Mouse (Mus musculus): ENCODE data around the gene Ubash3a. TPM values are rescaled to one million over a fixed set of nuclear protein-coding genes. Genes with fewer than 3 reads are reported as not detected.
"Not testable (repeated sequence)": the region's sequence is repeated elsewhere in the genome, so short reads cannot be mapped to it uniquely, and the experiment has no call there.

Gene Ubash3a
- total RNA-seq, 2 experiments from 2014 or later: 5.0 to 12.2 TPM

DNA sequence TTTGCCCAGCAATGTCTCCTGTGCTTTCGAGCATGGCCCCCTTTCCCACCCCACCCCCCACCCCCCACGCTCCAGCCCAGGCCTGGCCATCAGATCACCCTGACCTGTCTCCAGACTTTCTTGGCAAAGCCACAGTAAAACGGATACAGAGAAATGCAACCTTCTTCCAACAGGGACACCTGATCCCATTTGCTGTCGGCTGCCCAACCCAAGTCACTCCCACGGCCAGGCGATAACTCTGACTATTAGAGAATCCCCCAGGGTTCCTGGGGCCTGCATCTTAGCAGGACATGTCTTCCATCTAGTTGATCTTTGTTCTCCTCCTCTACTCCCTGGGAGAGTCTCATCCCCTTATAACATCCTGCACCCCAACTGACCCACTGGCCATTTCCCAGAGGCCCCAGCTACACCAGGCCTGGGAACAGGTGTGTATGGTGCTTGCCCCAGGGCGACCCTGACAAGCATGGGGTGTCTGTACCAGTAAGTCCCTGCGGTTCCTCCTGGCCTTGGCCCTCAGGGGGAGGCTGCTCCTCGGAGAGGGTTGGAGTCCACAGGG, 50.7 kb downstream of the Ubash3a start:
- no peak for ATAC-seq (replicated peaks; ENCODE audit: low FRiP score, poor library complexity, severe bottlenecking)

DNA sequence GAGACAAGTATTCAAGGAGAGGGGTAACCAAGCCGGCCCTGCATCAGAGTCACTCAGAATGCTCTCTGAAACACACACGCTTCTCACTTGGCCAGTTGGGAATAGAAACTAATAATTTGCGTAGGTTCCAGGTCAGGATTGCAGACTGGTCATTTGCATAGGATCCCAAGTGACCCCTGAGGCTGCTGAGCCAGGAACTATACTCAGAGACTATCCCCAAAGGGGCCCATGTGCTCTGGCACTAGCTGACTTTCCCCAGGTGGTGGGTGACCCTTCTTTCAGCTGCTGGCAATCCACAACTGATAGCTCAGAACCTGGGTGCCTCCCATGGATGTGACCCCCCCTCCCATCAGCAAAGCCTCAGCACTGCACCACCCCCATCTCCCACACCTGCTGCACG, 51.5 kb downstream of the Ubash3a start:
- no peak for ATAC-seq (replicated peaks; ENCODE audit: low FRiP score, poor library complexity, severe bottlenecking)

DNA sequence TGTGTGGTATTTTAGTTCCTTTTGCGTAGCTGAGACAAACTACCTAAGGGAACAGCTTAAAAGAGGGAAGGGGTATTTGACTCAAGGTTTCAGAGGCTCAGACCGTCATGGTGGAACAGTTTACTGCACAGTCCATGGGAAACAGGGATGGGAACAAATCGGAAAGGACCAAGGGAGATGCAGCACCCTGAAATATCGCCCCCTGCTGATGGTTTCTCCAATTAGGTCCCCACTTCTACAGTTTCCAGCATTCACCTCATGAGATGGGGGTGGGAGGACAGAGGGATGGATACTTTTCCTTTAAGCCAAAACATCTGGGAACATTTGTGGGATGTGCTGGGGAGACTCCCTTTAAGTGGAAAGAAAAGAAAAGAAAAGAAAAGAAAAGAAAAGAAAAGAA, 52.2 kb downstream of the Ubash3a start:
- no peak for ATAC-seq (replicated peaks; ENCODE audit: low FRiP score, poor library complexity, severe bottlenecking)

DNA sequence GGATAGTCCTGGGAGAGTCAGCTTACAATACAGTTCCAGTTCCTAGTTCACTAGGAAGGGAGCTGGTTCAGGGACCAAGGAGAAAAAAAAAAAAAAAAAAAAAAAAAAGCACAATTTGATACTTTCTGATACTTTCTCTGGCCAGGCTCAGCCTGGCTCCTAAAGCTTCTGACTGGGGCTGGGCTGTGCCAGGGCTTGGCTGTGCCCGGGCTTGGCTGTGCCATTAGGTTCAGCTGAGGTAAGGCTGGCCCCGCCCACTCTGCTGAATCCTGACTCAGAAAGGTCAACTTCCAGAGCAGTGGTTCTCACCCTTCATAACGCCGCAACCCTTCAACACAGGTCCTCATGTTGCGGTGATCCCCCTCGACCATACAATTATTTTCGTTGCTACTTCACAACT, 52.8 kb downstream of the Ubash3a start:
- no peak for ATAC-seq (replicated peaks; ENCODE audit: low FRiP score, poor library complexity, severe bottlenecking)

DNA sequence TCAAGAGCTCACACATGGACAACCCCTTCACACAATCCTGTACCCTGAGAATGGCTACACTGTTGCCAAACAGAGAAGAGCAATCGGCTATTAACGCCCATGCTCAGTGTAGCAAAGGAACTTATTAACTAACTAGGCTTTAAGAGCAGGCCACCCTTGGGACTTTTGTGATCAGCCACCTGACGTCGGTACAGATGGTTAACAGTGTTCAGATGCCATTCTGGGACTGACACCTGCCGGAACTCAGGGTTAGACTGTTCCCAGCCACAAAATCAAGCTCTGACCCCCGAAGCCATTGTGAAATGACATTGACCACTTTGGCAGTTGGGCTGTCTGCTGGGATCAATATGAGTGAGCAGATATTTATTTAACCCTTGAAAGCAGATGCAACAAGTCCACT, 53.7 kb downstream of the Ubash3a start:
- no peak for ATAC-seq (replicated peaks; ENCODE audit: low FRiP score, poor library complexity, severe bottlenecking)

DNA sequence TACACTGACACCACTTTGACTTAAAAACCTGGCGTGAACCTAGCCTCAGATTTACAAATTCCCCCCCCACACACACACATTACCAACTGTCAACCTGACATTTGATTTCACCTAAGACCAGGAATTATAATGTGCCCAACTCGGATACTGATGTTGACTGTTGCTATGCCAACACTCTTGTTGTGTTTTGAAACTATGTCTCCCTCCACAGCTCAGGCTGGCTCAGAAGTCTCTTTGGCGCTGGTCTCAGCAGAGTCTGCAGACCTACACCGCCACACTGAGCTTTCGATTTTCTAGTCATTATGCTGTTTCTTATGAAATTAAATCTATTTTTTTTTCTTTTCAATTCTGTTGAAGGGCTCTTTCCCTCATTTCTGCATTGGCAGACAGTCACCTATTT, 55.0 kb downstream of the Ubash3a start:
- ATAC-seq (replicated peaks; ENCODE audit: low FRiP score, poor library complexity, severe bottlenecking): no peak

DNA sequence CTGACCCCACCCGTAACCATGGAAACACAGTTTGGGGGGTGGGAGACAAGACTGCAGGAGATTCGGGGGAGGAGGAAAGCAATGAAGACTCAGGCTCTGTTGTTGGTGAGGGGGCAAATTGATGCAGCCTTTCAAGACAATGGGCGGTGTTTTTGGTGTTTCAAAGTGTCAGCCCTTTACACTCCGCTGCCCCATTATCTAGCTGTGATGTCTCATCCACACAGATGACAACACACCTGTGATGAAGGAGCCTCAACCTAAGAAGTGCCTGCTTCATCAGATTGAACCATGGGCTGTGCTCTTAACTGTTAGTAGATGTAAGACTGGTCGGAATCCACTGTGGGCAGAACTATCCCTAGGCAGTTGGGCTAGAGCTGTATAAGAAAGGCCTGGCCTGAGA, 56.1 kb downstream of the Ubash3a start:
- ATAC-seq (replicated peaks; ENCODE audit: low FRiP score, poor library complexity, severe bottlenecking): no peak

DNA sequence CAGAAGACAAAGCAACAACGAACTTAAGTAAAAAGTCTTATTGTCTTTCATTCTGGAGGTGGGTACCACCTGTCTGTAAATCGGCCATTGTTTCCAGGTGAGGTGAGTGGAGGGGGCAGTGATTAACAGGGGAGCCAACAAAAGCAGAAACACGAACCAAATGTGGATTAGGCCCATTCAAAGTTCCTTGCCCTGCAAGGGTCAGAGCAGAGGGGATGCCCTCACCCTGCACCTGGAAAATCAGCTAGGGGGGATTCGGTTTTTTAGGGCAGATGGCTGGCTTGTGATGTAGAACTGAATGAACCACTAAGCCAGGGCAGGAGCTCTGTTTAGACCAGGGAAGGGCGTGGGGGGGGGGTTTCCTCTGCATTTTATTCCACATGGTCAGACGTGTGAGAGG, 56.7 kb downstream of the Ubash3a start:
- no peak for ATAC-seq (replicated peaks; ENCODE audit: low FRiP score, poor library complexity, severe bottlenecking)

DNA sequence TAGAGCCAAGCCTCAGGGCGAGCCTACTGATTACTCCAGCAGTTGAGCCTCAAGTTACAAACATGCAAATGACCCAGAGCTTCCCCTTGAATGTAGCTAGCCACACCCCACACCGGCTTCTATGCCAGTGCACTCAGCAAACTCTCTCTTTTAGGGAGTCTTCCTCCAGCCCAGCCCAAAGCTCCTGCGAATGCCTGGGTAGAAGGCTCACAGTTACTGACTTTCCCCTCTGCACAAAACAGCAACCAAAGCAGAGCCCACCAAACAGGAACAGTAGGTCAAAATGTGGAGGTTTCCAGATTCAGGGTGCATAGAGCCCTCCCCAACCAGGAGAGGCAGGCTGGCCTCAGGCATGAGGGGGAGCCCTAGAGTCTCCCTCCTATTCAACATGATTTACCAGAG, 57.5 kb downstream of the Ubash3a start:
- no peak for ATAC-seq (replicated peaks; ENCODE audit: low FRiP score, poor library complexity, severe bottlenecking)

DNA sequence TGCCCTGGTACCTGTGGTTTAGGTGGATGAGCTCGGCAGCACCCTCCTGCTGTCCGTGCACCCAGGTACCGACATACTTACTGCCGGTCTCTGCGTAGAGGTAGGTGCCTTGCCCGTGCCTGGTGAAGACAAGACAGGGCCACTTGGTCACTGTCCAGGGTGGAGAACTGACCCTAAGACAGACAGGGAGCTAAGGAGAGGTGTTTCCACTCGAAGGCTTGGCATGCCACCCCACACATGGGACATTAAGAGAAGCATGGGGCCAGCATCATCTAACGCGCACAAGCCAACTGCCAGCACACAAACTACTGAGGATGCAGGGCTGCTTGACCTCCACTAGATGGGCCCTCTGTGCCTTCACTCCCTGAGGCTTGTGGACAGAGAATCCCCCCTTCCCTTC, 58.2 kb downstream of the Ubash3a start:
- ATAC-seq (replicated peaks; ENCODE audit: low FRiP score, poor library complexity, severe bottlenecking): no peak

DNA sequence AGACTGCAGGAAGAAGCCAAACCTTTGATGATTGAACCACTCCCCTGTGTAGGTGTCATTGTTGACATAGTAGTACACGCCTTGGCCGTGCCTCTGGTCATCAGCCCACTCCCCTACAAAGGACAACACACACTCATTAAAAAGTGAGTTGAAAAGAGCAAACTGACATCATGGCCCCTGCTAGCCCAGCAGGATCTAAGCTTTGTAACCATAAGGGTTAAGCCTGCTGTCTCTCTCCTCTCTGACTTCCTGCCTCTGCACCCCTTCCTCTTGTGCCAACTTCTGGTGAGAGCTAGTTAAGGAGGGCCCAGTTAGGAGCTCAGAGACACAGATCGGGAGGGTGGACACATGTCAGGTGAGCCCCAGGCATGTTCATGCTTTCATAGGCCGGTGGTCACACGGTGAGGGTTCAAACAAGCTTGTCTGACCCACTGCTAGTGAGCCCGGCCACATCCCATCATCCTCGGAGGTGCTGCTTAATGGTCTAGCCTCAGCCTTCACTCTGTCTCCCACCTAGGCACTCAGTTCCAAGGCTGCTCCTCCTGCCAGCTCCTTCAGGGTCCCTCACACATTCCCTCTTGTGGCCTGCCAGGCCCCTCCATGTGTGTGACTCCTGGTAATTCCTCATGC, 58.8 kb downstream of the Ubash3a start:
- no peak for ATAC-seq (replicated peaks; ENCODE audit: low FRiP score, poor library complexity, severe bottlenecking)

DNA sequence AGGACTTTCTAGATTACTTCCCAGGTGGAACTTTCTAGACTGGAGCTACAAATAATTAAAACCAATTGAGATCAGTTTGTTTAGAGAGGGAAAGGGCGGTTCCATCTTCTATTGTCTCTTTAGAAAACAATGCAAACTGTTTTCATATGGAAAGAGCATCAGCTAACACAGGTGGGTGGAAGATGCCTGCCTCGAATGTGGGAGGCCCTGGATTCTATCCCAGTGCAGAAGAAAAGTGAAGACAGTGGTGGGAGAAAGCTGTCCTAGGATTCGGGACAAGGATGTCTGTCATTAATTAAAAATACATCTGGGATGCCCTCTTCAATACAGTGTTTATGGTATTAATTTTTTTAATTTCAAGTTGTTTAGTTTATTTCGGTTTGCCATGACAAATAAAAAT, 59.5 kb downstream of the Ubash3a start:
- no peak for ATAC-seq (replicated peaks; ENCODE audit: low FRiP score, poor library complexity, severe bottlenecking)

DNA sequence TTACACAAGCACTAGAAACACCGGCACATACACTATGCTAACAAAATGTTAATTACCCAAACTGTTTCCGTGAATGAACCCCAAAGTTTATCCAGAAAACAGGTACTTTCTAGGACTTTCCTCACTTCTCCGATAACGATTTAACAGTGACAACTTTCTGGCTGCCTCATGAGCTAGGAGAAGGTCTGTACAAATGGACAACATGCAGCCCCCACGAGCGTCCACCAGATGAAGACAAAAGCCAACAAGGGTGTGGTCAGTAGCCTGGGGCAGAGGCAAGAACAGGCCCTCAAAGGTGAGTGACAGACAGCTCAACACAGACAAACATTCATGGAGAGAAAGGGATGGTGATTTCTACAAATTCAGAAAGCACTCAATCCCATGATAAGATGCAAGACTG, 59.9 kb downstream of the Ubash3a start:
- ATAC-seq (replicated peaks; ENCODE audit: low FRiP score, poor library complexity, severe bottlenecking): no peak

DNA sequence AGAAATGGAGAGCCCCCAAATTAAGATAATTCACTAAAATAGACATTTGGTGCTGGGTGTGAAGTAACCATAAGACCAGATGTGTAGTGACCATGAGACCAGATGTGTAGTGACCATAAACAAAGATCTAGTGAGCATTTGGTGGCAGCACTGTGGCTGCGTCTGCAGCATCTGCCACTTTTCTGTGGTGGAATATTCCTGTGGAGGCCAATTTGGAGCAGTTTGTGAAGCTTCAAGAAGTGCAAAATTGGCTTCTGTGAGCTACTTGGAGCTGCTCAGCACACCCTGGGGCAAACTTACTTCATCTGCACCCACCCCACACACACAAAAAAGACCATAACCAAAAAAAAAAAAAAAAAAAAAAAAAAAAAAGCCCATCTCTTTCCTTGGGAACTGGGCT, 60.3 kb downstream of the Ubash3a start:
- ATAC-seq (replicated peaks; ENCODE audit: low FRiP score, poor library complexity, severe bottlenecking): no peak

DNA sequence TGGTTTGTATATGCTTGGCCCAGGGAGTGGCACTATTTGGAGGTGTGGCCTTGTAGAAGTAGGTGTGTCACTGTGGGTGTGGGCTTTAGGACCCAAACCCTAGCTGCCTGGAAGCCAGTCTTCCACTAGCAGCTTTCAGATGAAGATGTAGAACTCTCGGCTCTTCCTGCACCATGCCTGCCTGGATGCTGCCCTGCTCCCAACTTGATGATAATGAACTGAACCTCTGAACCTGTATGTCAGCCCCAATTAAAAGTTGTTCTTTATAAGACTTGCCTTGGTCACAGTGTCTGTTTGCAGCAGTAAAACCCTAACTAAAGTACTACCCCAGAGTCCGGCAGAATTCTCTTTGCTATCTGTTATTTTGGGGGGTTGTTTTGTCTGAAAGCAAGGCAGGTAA, 62.1 kb downstream of the Ubash3a start:
- ATAC-seq (replicated peaks; ENCODE audit: low FRiP score, poor library complexity, severe bottlenecking): no peak

DNA sequence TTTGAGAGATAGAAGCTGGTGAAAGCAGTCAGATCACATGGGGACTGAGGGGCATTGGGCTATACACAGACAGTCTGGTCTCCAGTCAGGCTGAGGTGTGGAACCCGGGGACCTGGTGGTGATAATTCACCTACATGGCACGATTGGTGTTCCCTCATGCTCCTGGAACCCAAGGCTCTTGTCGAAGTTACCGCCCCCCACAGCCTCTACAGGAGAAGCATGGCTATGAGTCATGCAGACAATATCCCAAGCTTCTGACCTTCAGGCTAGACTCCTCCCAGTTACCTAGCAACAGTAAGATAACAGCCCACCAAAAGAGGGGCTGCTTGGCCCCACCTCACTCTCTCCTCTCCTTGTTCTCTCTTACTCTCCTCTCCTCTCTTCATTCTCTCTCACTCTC, 62.6 kb downstream of the Ubash3a start:
- ATAC-seq (replicated peaks; ENCODE audit: low FRiP score, poor library complexity, severe bottlenecking): no peak

DNA sequence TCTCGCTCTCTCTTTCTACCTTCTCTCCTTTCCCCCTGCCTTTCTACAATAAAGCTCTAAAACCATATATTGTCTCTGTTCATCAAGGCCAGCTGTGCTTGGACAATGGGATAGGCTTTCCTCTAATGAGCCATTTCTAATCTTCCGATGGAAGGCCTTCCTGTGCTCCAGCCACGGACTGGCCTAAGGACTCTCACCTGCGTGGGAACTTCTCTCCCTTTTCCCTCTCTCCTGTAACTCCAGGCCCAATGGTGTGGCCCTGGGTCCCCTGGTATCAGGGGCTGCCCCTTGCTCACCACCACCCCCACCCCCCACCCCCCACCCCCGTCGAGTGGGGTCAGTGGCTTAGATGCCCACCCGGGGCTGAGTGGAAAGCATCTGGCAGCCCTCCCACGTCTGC, 63.1 kb downstream of the Ubash3a start:
- not testable (repeated sequence) for ATAC-seq (replicated peaks; ENCODE audit: low FRiP score, poor library complexity, severe bottlenecking)

DNA sequence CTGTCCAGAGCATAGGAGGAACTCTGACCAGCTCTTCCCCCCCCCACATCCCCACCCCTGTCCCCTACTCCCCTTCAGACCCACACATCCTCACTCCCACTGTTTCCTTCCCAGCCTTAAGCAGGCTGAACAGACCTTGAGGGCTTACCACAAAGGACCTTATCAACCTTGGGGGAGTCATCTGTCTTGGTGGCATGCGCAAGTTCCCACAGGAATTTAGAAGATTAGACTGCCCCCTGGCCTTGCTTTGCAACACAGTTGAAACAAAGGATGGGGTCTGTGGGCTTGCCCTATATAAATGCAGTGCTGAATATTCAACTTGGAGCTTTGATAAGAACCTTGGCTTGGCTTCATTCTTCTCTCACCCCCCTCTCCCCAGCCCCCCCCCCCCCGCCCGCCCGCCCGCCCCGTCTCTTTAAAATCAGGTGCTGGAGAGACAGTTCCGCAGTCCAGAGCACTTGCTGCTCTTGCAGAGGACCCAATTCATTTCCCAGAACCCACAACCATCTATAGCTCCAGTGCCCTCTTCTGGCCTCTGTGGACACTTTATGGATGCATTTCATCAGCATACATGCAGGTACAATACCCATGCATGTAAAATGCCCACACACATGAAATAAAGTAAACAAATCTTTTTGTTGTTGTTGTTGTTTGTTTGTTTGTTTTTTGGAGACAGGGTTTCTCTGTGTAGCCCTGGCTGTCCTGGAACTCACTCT, 63.6 kb downstream of the Ubash3a start:
- ATAC-seq (replicated peaks; ENCODE audit: low FRiP score, poor library complexity, severe bottlenecking): no peak

DNA sequence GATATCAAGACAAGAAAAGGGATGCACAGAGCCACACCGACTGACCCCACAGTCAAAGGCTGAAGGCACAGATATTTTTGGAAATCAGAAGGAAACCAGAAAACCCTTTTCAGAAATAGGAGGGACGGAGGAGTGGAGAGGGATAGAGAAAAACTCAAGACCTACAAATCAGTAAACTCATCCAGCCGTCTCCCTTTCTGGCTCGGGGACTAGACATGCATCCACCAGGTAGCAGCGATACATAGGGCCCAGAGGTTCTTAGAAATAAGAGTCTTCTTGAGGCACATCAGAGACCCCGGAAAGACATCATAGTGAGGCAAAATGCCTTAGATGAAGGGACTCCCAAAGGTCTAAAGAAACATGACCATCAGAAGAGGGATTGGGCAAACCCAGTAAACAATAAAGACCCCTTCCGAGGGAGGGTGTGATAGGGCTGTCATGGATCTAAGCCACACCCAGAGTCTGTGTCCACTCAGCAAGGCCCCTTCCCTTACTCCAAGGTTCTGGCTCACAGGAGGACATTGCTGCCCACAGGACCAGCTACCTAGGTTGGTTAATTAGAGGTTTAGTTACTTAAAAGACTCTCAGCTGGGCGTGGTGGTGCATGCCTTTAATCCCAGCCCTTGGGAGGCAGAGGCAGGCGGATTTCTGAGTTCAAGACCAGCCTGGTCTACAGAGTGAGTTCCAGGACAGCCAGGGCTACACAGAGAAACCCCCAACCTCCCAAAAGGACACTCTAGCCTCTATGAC, 64.9 kb downstream of the Ubash3a start:
- no peak for ATAC-seq (replicated peaks; ENCODE audit: low FRiP score, poor library complexity, severe bottlenecking)

DNA sequence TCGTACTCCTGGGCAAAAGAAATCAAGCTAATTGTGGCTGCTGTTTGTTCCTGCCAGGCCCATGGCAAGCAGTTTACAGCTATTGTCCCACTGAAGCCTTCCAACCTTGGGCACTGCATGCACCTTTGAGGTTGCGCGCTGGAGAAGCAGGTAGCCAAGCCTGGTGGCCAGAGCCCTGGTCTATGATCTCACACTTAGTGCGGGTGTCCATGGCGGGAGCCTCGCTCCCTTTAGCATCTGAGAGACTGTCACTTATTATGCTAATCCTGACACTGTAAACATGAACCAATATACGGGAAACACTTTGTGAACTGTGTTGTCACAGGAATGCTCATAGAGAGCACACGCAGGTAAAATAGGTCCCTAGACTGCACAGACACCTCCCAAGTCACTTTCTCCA, 66.0 kb downstream of the Ubash3a start:
- no peak for ATAC-seq (replicated peaks; ENCODE audit: low FRiP score, poor library complexity, severe bottlenecking)

DNA sequence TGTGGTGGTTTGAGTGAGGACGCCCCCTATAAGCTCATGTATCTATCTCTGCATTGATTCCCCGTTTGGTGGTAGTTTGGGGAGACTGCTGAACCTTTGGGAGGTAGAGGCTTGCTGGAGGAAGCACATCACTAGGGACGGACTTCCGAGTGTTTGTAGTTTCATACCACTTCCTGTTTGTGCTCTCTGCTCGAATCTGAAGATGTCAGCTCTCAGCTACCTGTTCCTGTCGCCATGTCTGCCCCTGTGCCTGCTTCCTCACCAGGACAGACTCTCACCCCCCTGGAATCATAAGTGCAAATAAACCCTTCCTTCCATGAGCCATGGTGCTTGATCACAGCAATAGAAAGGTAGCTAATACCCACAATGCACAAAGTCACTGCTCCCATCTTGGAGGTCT, 67.5 kb downstream of the Ubash3a start:
- no peak for ATAC-seq (replicated peaks; ENCODE audit: low FRiP score, poor library complexity, severe bottlenecking)

Data from erythroid progenitor cell, adult 5-6 weeks (primary cell).